Mouse (Mus musculus) E14TG2a.4 (cell line): ENCODE measurements around the gene Stac2.

ENCODE experiments used
- CTCF ChIP-seq: conservative IDR thresholded peaks from 2 replicates; pipeline ENCODE4 v1.5.1; 2014; ENCODE audit warnings: low read length
- NANOG ChIP-seq: IDR thresholded peaks from 2 replicates; pipeline ENCODE4 v1.6.1; 2014; ENCODE audit warnings: borderline replicate concordance, low read length, mixed read lengths
- POU5F1 ChIP-seq: IDR thresholded peaks from 2 replicates; pipeline ENCODE4 v1.6.1; 2014; ENCODE audit warnings: low read length, borderline replicate concordance

GRCm38 (mm10) chr11:98027785-98028184 is 25.5 kb downstream of the Stac2 start:
- TF ChIP-seq CTCF = no peak
- TF ChIP-seq NANOG = no peak
- TF ChIP-seq POU5F1 = no peak
